ENCODE assay signal across 14 mouse cellular contexts in the genomic region with DNA sequence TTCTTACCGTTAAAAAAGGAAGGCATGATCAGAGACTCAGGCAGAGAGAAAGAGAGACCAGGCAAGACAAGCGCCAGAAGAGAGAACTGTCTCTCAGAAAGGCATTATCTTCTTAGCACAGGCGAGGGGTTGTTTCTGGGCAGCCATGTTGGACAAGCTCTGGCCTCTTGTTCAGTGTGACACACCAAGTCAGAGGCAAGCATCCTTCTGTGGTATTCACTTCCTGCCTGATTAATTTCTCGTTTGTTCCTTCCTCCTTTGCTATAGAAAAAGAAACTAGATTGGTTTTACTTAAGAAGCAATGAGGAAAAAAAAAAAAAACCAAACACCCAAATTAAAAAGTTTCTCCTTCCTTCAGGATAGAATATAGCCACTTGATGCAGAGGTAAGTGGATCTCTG.
DNase-seq lines count a peak whose midpoint lies in the region; ATAC-seq lines count a peak whose summit lies in the region.
"Had no signal": no experiment of that assay in that cellular context is flagged by ENCODE, and none has a peak within 500 bp of the region (broad histone marks: within the 10 kb centered on the region; RNA-seq: fewer than 3 reads in every experiment).

No protein-coding gene starts in this region.

- intact Hi-C loops in left cerebral cortex, postnatal 36 days (cut with DNase I) = no loop called here

- H3K9me3 ChIP-seq in liver, embryonic 15.5 days (replicated peaks) = no peaks in the 10 kb centered on the region
- H3K9me3 ChIP-seq in heart, embryonic 10.5 days = no peaks in the 10 kb centered on the region
- H3K9me3 ChIP-seq: neural tube, embryonic 12.5 days had no signal

- peak overlapping the region; percentile 43 for H3K4me2 ChIP-seq in liver, embryonic 15.5 days
- H3K4me2 ChIP-seq: neural tube, embryonic 12.5 days had no signal

- peak overlapping the region; percentile 61; the same call in 1 of the 2 replicates for H3K27ac ChIP-seq in brown adipose tissue, adult 24 weeks (replicated peaks; ENCODE audit: low read depth, low read length)
- H3K27ac ChIP-seq in liver, embryonic 15.5 days (replicated peaks) = peak overlapping the region; percentile 49
- no peak overlapping the region for H3K27ac ChIP-seq in heart, embryonic 10.5 days
- H3K27ac ChIP-seq: neural tube, embryonic 12.5 days had no signal

- H3K9ac ChIP-seq in liver, embryonic 15.5 days = no peak overlapping the region
- H3K9ac ChIP-seq: neural tube, embryonic 12.5 days had no signal

- H3K4me1 ChIP-seq in brown adipose tissue, adult 24 weeks (ENCODE audit: control insufficient read depth, insufficient read depth, insufficient read length, low read length) = peaks cover 14% of the 10 kb centered on the region
- H3K4me1 ChIP-seq in liver, embryonic 15.5 days (replicated peaks) = peaks cover 52% of the 10 kb centered on the region
- H3K4me1 ChIP-seq in heart, embryonic 10.5 days = peaks cover 10% of the 10 kb centered on the region

- WGBS in liver, embryonic 15.5 days (ENCODE audit: insufficient replicate concordance) = 7% methylated on average over 4 of the region's 4 CpGs
- 54% methylated on average over 4 of the region's 4 CpGs for WGBS in heart, embryonic 10.5 days

- peak; percentile 49; the same call in 1 of the 2 replicates for ATAC-seq in liver, embryonic 15.5 days (ENCODE audit: insufficient read depth)

- H3K36me3 ChIP-seq in liver, embryonic 15.5 days (replicated peaks) = no peaks in the 10 kb centered on the region
- no peaks in the 10 kb centered on the region for H3K36me3 ChIP-seq in heart, embryonic 10.5 days
- H3K36me3 ChIP-seq: neural tube, embryonic 12.5 days had no signal

- peak; percentile 52 for DNase-seq in thymus, postnatal 0 days (ENCODE audit: low spot score)
- no peak for DNase-seq in thymus, postnatal 10 days (ENCODE audit: low spot score in 2 of 2)
- DNase-seq in thymus, postnatal 25 days = peak; percentile 46
- DNase-seq in left cerebral cortex, postnatal 36 days (ENCODE audit: low spot score in 2 of 2) = no peak
- no peak for DNase-seq in frontal cortex, postnatal 14 days (ENCODE audit: low spot score in 2 of 2)
- no peak for DNase-seq in heart, embryonic 10.5 days (ENCODE audit: low spot score)
- DNase-seq: adrenal gland, postnatal 25 days; cerebellum, postnatal 14 days; gastrocnemius, postnatal 25 days; heart, postnatal 36 days; kidney, adult 9 months had no signal

- H3K27me3 ChIP-seq in liver, embryonic 15.5 days = no peaks in the 10 kb centered on the region
- H3K27me3 ChIP-seq in heart, embryonic 10.5 days (ENCODE audit: insufficient read depth, poor library complexity, severe bottlenecking) = no peaks in the 10 kb centered on the region
- H3K27me3 ChIP-seq: neural tube, embryonic 12.5 days had no signal

- no peak overlapping the region for H3K4me3 ChIP-seq in brown adipose tissue, adult 24 weeks (ENCODE audit: insufficient read depth, low read depth, low read length)
- no peak overlapping the region for H3K4me3 ChIP-seq in liver, embryonic 15.5 days (replicated peaks)
- no peak overlapping the region for H3K4me3 ChIP-seq in heart, embryonic 10.5 days
- H3K4me3 ChIP-seq: neural tube, embryonic 12.5 days had no signal

Comparison
In these comparisons a context has a peak if more than half of its experiments do, and no peak if none do; other contexts are left out.
1. DNase-seq: peak in thymus, postnatal 0 days (single experiment) and thymus, postnatal 25 days (single experiment); none in thymus, postnatal 10 days (0 of 2), left cerebral cortex, postnatal 36 days (0 of 2), frontal cortex, postnatal 14 days (0 of 2) and heart, embryonic 10.5 days (single experiment).